Mouse (Mus musculus) ES-Bruce4 (cell line): ENCODE measurements at regions not wholly inside any gene's neighbourhood (a gene's known extent, or its start where the extent isn't known, plus 50 kb on each side); places are given as distances from the start of the nearest gene placed in this dataset.

Source experiments
- CTCF ChIP-seq: IDR thresholded peaks from one replicate; pipeline ENCODE4 v1.8.1; 2011; ENCODE audit warnings: low read depth, low read length
- EP300 ChIP-seq: IDR thresholded peaks from 2 replicates; pipeline ENCODE4 v1.6.1; 2011; ENCODE audit warnings: low read depth, low read length; ENCODE audit not compliant: insufficient read depth
- POLR2A ChIP-seq: IDR thresholded peaks from one replicate; pipeline ENCODE4 v1.8.1; 2011; ENCODE audit warnings: low read length; ENCODE audit not compliant: insufficient read depth

DNA sequence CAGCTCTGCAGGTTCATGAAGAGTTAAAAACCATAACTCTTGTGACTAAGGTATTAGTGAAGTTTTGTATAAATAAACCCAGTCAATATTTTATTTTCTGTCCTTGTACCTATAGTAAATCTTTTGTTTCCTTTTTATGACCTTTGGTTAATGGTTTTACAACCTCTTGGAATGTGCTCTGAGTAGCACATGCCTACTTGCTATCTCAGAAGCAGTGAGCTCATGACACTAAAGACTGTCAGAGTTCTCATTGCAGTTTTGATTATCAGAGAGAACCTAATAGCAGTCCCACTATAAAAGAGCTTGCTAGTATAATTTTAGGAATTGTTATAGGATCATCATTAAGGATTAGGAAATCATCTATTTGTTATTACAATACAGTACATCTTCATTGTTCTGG lies 443.6 kb upstream of the Fbxo33 start:
- no peak for TF ChIP-seq CTCF
- no peak for TF ChIP-seq EP300
- no peak for TF ChIP-seq POLR2A
